Comparison of ENCODE assay signal across 23 mouse cellular contexts in genomic region chr10:85699721-85700120, GRCm38 (mm10).
"Had no signal": no experiment of that assay in that cellular context is flagged by ENCODE, and none has a peak within 500 bp of the region (broad histone marks: within the 10 kb centered on the region; RNA-seq: fewer than 3 reads in every experiment).

No protein-coding gene starts in this region.

- DNase-seq: kidney, adult 2 months; kidney, postnatal 25 days; left cerebral cortex, postnatal 4 days; liver, postnatal 0 days; lung, embryonic 14.5 days; lung, postnatal 10 days; retina, postnatal 1 day; right cerebral cortex, postnatal 25 days; spleen, adult 18-20 months; thymus, postnatal 25 days had no signal

- H3K9me3 ChIP-seq: limb, embryonic 12.5 days; limb, embryonic 15.5 days; megakaryocyte, embryonic 14.5 days; midbrain, embryonic 10.5 days; midbrain, embryonic 13.5 days; neural tube, embryonic 13.5 days; stomach, embryonic 15.5 days had no signal

- H3K4me3 ChIP-seq: layer of hippocampus, adult 2 months; limb, embryonic 12.5 days; limb, embryonic 15.5 days; megakaryocyte, embryonic 14.5 days; midbrain, embryonic 10.5 days; midbrain, embryonic 13.5 days; myocyte; neural tube, embryonic 13.5 days; stomach, embryonic 15.5 days had no signal

- ATAC-seq: liver, postnatal 0 days; midbrain, embryonic 13.5 days; midbrain, embryonic 16.5 days had no signal

- H3K9ac ChIP-seq: limb, embryonic 12.5 days; limb, embryonic 15.5 days; liver, embryonic 14.5 days; liver, postnatal 0 days; lung, embryonic 14.5 days; midbrain, embryonic 13.5 days; neural tube, embryonic 13.5 days; stomach, embryonic 15.5 days had no signal

- H3K27me3 ChIP-seq: limb, embryonic 12.5 days; limb, embryonic 15.5 days; megakaryocyte, embryonic 14.5 days; midbrain, embryonic 13.5 days; neural tube, embryonic 13.5 days; stomach, embryonic 15.5 days had no signal

- H3K4me1 ChIP-seq: limb, embryonic 12.5 days; limb, embryonic 15.5 days; megakaryocyte, embryonic 14.5 days; midbrain, embryonic 10.5 days; midbrain, embryonic 13.5 days; neural tube, embryonic 13.5 days; stomach, embryonic 15.5 days had no signal

- H3K27ac ChIP-seq: kidney, postnatal 0 days; layer of hippocampus, adult 2 months; limb, embryonic 12.5 days; limb, embryonic 15.5 days; liver, embryonic 14.5 days; midbrain, embryonic 10.5 days; midbrain, embryonic 13.5 days; neural tube, embryonic 13.5 days; stomach, embryonic 15.5 days had no signal

- H3K36me3 ChIP-seq: limb, embryonic 12.5 days; limb, embryonic 15.5 days; midbrain, embryonic 10.5 days; midbrain, embryonic 13.5 days; neural tube, embryonic 13.5 days; stomach, embryonic 15.5 days had no signal

- H3K4me2 ChIP-seq: limb, embryonic 12.5 days; limb, embryonic 15.5 days; liver, embryonic 11.5 days; lung, embryonic 14.5 days; midbrain, embryonic 13.5 days; neural tube, embryonic 13.5 days; stomach, embryonic 15.5 days had no signal
